Mouse (Mus musculus) adrenal gland, postnatal 10 days (tissue): Measurements from ENCODE around the gene Zfp772. TPM values are rescaled to one million over a fixed set of nuclear protein-coding genes. Genes with fewer than 3 reads are reported as not detected.
"Not testable (repeated sequence)": the region's sequence is repeated elsewhere in the genome, so short reads cannot be mapped to it uniquely, and the experiment has no call there.

Experiments used
- DNase-seq: peaks from one replicate; pipeline ENCODE4 v3.0.0; 2021; ENCODE audit warnings: mixed read lengths
- long read RNA-seq, 2 experiments: library from polyadenylated mRNA; stranded (forward); transcript quantifications; one replicate each; pipeline ENCODE4 v2.0.0; 2021
- total RNA-seq, 2 experiments: library from RNA; stranded (reverse); gene quantifications; 2 replicates each; pipeline ENCODE4 v1.2.3; 2021

The Zfp772 gene
- total RNA-seq, result 1 to 10 TPM; 3.6 to 4.7 TPM
- long read RNA-seq, experiment 1, transcript Zfp772-201 (5 exons, 2,777 nt), result major isoform, 6 of 9 reads
- long read RNA-seq, experiment 1, partial matches to known transcripts, result 1 of 9 reads
- long read RNA-seq, experiment 1, other reads (novel, unspliced or antisense), result 2 of 9 reads
- long read RNA-seq, experiment 2, result 0 reads

DNA sequence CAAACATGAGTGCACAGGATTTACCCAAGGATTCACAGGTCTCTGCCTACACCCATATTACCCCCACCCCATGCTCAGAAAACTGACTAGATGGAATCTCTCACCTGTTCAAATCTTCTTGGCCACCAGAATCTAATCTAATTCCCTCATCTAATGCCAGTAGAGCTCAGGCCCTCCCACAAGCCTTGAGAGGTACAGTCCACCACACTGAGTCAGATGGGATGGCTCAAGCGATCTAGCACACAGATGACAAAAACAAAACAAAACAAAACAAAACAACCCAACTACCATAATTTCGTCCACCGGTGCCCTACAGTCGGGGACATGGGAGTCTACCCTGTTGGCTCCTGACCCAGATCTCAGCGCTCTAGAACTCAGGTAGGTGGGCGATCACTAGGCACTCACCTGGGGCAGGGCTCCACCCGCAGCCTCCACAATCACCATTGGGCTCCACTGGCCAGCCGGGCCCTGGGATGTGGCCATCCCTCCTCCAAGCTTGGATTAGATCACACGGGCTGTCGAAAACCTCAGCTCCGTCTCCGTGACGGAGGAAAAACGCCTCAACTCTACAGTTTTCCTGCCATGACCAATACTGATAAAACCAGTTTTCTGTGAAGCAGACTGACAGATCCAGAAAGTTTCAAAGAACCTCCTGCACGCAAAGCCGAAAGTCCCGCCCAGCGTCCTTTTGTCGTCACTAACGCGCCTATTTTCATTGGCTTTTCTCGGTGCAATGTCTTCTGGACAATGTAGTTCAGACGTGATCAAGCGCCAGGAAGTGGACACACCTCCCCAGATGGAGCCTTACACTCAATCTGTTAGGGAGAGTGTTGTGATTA, at the start of gene Zfp772:
Gene Zfp772, minus strand, starts transcription at position 686 of the 839 bp plus-strand sequence.
- DNase-seq, result peak; percentile 52

DNA sequence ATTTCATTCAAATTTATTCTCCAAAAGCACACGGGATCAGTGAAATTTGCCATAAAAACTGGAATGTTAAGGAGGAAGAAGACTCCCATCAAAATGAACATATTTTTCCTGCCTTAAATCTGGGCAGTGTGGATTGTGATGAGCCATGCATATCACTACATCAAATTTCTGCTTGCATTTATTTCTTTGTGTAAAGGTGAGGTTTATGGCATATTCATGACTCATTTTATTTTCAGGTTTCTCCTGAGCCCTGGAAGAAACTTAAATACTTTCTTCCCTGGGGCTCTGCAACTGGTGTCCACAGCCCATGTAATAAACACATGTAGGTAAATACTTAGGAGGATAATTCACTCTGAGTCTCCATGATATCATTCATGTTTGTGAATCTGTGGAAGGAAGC, 37.4 kb upstream of the Zfp772 start, which contains the start of gene Vmn2r29:
Gene Vmn2r29, minus strand, starts transcription at position 101 of the 400 bp plus-strand sequence.
- DNase-seq, result not testable (repeated sequence)

DNA sequence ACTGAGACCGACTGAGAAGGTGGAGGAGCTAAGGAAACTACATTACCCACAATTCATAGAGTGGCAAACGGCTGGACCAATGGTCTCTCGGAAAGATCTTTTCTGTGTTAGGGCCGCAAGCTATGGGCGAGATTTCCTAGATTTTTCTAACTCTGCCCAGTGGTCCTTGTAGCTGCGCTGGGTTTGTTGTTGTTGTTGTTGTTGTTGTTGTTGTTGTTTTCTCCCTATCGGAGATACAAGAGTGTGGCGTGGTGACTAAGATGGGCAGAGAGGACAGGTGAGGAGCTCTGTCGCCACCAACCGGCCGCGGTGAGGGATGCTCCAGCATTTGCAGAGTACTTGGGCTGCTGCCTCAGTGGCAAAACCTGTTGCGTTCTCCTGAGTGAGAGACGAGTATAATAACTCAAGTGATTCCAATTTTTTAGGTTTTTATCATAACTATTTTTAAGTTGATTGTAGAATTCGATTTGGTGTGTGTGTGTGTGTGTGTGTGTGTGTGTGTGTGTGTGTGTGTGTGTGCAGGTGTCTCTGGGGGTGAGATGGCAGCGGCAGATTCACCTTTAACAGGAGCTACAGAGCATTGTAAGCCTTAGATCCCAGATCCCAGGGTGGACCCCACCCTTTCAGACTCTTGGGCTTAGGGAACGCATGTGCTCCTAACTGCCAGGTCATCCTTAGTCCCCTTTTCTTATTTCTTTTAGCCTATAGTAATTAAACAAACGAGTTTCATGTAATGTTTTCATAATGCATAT, 21.4 kb downstream of the Zfp772 start:
- DNase-seq, result peak; percentile 79

DNA sequence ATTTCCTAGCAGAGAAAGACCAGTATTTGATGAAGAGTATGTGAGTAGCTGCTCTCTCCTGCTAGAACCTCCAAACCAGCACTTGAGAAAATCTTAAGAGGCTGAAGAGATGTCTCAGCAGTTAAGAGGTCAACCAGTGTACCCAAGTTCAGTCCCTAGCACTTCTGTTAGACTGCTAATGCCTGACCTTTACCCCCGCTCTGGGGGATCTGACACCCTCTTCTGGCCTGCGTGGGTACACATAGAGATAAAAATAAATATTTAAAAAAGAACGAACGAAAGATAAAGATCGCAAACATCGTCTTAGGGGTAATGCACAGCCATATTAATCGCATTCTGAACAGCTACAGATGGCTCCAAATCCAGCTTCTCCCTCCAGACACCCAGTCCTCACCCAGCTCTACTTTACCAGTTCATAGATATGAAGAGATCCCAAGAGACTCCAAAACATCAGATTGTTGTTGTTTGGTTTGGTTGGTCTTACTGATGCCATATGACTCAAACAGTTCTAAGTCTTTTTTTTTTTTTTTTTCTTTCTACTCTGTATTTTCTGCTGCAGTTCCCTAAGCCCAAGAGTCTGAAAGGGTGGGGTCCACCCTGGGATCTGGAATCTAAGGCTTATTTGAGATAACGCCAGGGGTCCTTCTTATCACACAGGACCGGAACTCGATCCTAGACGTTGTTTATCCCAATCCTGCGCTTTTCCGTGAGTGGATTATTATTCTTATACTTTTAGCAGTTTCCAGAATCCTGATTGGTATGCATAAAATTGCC, 22.2 kb downstream of the Zfp772 start:
- no peak for DNase-seq

DNA sequence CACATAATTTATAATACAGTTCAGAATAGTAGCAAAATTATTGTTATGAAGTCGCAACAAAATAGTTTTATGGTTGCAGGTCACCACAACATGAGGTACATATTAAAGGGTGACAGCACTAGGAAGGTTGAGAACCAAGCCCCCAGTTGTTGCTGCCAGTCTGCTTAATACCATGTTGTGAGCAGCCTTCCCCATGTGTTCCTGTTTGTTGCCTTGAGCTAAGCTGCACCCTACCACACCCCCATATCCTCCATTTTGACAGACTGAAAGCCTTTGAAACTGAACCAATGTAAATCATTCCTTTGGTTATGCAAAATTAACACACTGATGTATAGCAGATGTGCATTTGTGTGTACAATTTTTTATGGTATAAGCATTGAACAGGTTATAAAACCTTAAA, 23.9 kb downstream of the Zfp772 start:
- DNase-seq, result no peak

DNA sequence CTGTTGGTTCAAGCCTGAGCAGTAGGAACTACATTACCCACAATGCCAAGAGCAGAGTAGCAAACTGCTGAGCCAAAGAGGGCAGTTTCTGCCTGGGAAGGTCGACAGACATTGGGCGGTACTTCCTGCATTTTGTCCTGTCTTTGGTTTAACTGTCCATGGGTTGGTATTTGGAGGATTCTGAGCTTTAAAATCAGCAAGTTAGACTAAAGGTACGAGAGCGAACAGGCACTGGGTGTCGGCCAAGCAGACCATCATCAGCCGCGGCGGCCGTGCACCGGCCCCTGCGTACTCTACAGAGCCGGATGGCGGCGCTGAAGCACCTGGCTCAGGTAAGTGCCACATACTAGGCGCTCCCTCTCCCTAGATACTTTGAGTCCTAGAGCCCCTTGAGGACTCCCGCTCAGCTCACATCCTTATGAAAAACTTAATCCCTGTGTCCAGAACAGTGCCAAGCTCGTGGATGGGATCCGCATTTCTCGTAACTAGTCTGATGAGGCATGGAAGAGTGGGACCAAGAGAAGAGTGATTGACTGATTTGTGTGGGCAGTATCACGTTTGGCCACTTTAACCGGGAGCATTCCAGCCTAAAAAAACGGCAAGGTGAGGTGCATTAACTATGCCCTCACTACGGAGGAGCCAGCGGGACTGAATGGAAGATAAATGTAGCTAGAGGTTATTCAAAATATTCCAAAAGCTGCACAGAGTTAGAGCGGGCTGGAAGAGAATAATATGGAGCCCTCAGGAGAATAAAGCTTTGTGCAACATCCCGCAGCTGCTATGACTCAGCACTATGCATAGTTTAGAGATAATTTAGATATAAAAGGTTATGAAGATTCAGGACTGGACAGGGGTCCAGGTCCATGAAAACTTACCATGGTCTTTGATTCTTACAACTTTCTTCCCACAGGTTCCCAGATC, 38.3 kb downstream of the Zfp772 start, which contains the start of gene Zfp418:
Gene Zfp418, plus strand, starts transcription at position 104 of the 921 bp plus-strand sequence.
- DNase-seq, result peak; percentile 69

Other genes with a start within 250 kb of the Zfp772 start
- not detected for gene Aurkc, start 214.7 kb downstream of the Zfp772 start, total RNA-seq
- gene Zfp954, start 88.5 kb downstream of the Zfp772 start, total RNA-seq, result 1 to 10 TPM; 8.5 to 8.6 TPM
- under 1 TPM; 0.27 to 0.64 TPM for gene Zfp773, start 73.2 kb downstream of the Zfp772 start, total RNA-seq
- 1 to 10 TPM; 1.6 to 2.7 TPM for gene Zfp418, start 38.7 kb downstream of the Zfp772 start, total RNA-seq
- under 1 TPM; 0.27 to 0.91 TPM for gene Vmn2r29, start 37.3 kb upstream of the Zfp772 start, total RNA-seq
- 1 to 10 TPM; 2.5 to 4.2 TPM for gene Gm45844, start 68.3 kb upstream of the Zfp772 start, total RNA-seq
- 10 to 100 TPM; 40.3 to 45.7 TPM for gene Clcn4, start 90.9 kb upstream of the Zfp772 start, total RNA-seq
- under 1 TPM; 0.15 to 0.36 TPM for gene Vmn2r30, start 127.6 kb upstream of the Zfp772 start, total RNA-seq
- 1 to 10 TPM in 1 of 2 experiments, not detected in 1; 2.6 TPM for gene Gm45783, start 164.6 kb upstream of the Zfp772 start, total RNA-seq
- not detected for gene Vmn2r31, start 189.7 kb upstream of the Zfp772 start, total RNA-seq